Mouse (Mus musculus) hindbrain, embryonic 13.5 days (tissue): ENCODE results near the gene Gm49403. TPM values are rescaled to one million over a fixed set of nuclear protein-coding genes. Genes with fewer than 3 reads are reported as not detected.
"Not testable (repeated sequence)": the region's sequence is repeated elsewhere in the genome, so short reads cannot be mapped to it uniquely, and the experiment has no call there.

ENCODE experiments used
- ATAC-seq: fragments of 200-750 bp; cut with Nextera tagmentation; 2 replicates; pipeline ENCODE4 v1.8.0; 2017; ENCODE audit warnings: moderate TSS enrichment; ENCODE audit not compliant: low FRiP score
- H3K27ac ChIP-seq: fragments of 300-500 bp; sonication (generic); 2 replicates; pipeline ENCODE4 v1.5.1; 2015; ENCODE audit warnings: inconsistent platforms, mild to moderate bottlenecking, moderate library complexity
- H3K27me3 ChIP-seq: fragments of 300-500 bp; sonication (generic); 2 replicates; pipeline ENCODE4 v1.6.1; 2015; ENCODE audit warnings: mild to moderate bottlenecking, inconsistent platforms
- H3K36me3 ChIP-seq: fragments of 300-500 bp; sonication (generic); 2 replicates; pipeline ENCODE4 v1.6.1; 2015; ENCODE audit warnings: mild to moderate bottlenecking, inconsistent platforms
- H3K4me1 ChIP-seq: fragments of 300-500 bp; sonication (generic); replicated peaks from 2 replicates; pipeline ENCODE4 v1.6.1; 2015; ENCODE audit warnings: inconsistent platforms
- H3K4me2 ChIP-seq: fragments of 300-500 bp; sonication (generic); 2 replicates; pipeline ENCODE4 v1.6.1; 2015; ENCODE audit warnings: inconsistent platforms, mild to moderate bottlenecking, moderate library complexity
- H3K4me3 ChIP-seq: fragments of 300-500 bp; sonication (generic); 2 replicates; pipeline ENCODE4 v1.5.1; 2015; ENCODE audit warnings: mild to moderate bottlenecking, inconsistent platforms
- H3K9ac ChIP-seq: fragments of 300-500 bp; sonication (generic); 2 replicates; pipeline ENCODE4 v1.6.1; 2015; ENCODE audit warnings: mild to moderate bottlenecking, inconsistent platforms
- H3K9me3 ChIP-seq: fragments of 300-500 bp; sonication (generic); 2 replicates; pipeline ENCODE4 v1.6.1; 2016; ENCODE audit warnings: inconsistent platforms
- WGBS: fragments of 180-500 bp; shearing (Covaris S2); methylation state at CpG from one replicate; pipeline ENCODE4 v1.1.7; 2015; 5-methylcytosine and 5-hydroxymethylcytosine counted together
- polyA plus RNA-seq: library from polyadenylated mRNA; unstranded; fragments of >200 nt; fragmentation: Nextera tagmentation; extraction: Ambion mirVana; gene quantifications from 2 replicates; pipeline ENCODE4 v1.2.1, GENCODE M21; 2015

The Gm49403 gene
- polyA plus RNA-seq = not detected in 2 replicates

GRCm38 (mm10) chr19:8883616-8884015, at the start of gene Gm49403, which contains the start of gene Lbhd1:
Gm49403 (plus strand) TSS chr19:8883930.
Lbhd1 (plus strand) TSS chr19:8883732.
- Histone ChIP-seq H3K4me2 (no peak within 1 kb of the TSS), H3K9me3 (no peaks in the 10 kb centered on the region), H3K27me3 (no peaks in the 10 kb centered on the region), H3K27ac (no peak within 1 kb of the TSS), H3K4me3 (no peak within 1 kb of the TSS), H3K36me3 (no peaks in the 10 kb centered on the region), H3K4me1 (peaks cover 24% of the 10 kb centered on the region), H3K9ac (no peak within 1 kb of the TSS)
- ATAC-seq = no peak
- WGBS = 84% methylated on average over 3 of the region's 3 CpGs

- Histone ChIP-seq H3K4me2 (peak overlapping the region; percentile 81), H3K27ac (peak overlapping the region; percentile 99; the same call in 1 of the 2 replicates), H3K4me1 (peaks cover 42% of the 10 kb centered on the region), H3K36me3 (peaks cover 50% of the 10 kb centered on the region), H3K4me3 (peak overlapping the region; percentile 74)
- H3K9ac ChIP-seq, H3K9me3 ChIP-seq, ATAC-seq, H3K27me3 ChIP-seq: not testable (repeated sequence)
- WGBS = 97% methylated on average over 10 of the region's 10 CpGs
Observed at GRCm38 (mm10) chr19:8836327-8836726, 47.4 kb upstream of the Gm49403 start.

- peak within 1 kb of the TSS; percentile 94 for H3K9ac ChIP-seq
- H3K4me2 ChIP-seq = peak within 1 kb of the TSS; percentile 81
- WGBS = 1% methylated on average over 38 of the region's 38 CpGs
- no peaks in the 10 kb centered on the region for H3K27me3 ChIP-seq
- H3K4me1 ChIP-seq = peaks cover 45% of the 10 kb centered on the region
- H3K36me3 ChIP-seq = peaks cover 43% of the 10 kb centered on the region
- H3K9me3 ChIP-seq = no peaks in the 10 kb centered on the region
- peak within 1 kb of the TSS; percentile 74 for H3K4me3 ChIP-seq
- ATAC-seq = peak; percentile 71
- H3K27ac ChIP-seq = peak within 1 kb of the TSS; percentile 99
Observed at GRCm38 (mm10) chr19:8837251-8837791, 46.4 kb upstream of the Gm49403 start, which contains the start of gene Bscl2. Bscl2 (plus strand) TSS chr19:8837467.

GRCm38 (mm10) chr19:8838041-8838730, 45.5 kb upstream of the Gm49403 start:
- Histone ChIP-seq H3K4me3 (peak overlapping the region; percentile 74), H3K27ac (peak overlapping the region; percentile 99), H3K4me1 (peaks cover 45% of the 10 kb centered on the region), H3K36me3 (peaks cover 43% of the 10 kb centered on the region), H3K9ac (peak overlapping the region; percentile 94), H3K27me3 (no peaks in the 10 kb centered on the region), H3K4me2 (peak overlapping the region; percentile 81), H3K9me3 (no peaks in the 10 kb centered on the region)
- ATAC-seq = peak; percentile 18; the same call in 1 of the 2 replicates
- WGBS = 11% methylated on average over 15 of the region's 15 CpGs

- WGBS = 32% methylated on average over 11 of the region's 11 CpGs
- ATAC-seq = peak; percentile 91
- peaks cover 45% of the 10 kb centered on the region for H3K4me1 ChIP-seq
- H3K27ac ChIP-seq = peak within 1 kb of the TSS; percentile 99
- H3K27me3 ChIP-seq = no peaks in the 10 kb centered on the region
- H3K9me3 ChIP-seq = no peaks in the 10 kb centered on the region
- peak within 1 kb of the TSS; percentile 81 for H3K4me2 ChIP-seq
- H3K9ac ChIP-seq = peak within 1 kb of the TSS; percentile 94
- H3K4me3 ChIP-seq = peak within 1 kb of the TSS; percentile 74
- peaks cover 35% of the 10 kb centered on the region for H3K36me3 ChIP-seq
Observed at GRCm38 (mm10) chr19:8839103-8839907, 44.4 kb upstream of the Gm49403 start, which contains the start of gene Gng3. Gng3 (minus strand) TSS chr19:8839194.

- peak; percentile 7; the same call in 1 of the 2 replicates for ATAC-seq
- peaks cover 45% of the 10 kb centered on the region for H3K4me1 ChIP-seq
Observed at GRCm38 (mm10) chr19:8839908-8840791, 43.6 kb upstream of the Gm49403 start.

GRCm38 (mm10) chr19:8841012-8841411, 42.7 kb upstream of the Gm49403 start:
- H3K4me2 ChIP-seq = peak overlapping the region; percentile 81
- peak overlapping the region; percentile 94 for H3K9ac ChIP-seq
- 93% methylated on average over 7 of the region's 7 CpGs for WGBS
- no peaks in the 10 kb centered on the region for H3K27me3 ChIP-seq
- peaks cover 31% of the 10 kb centered on the region for H3K36me3 ChIP-seq
- no peaks in the 10 kb centered on the region for H3K9me3 ChIP-seq
- H3K27ac ChIP-seq = peak overlapping the region; percentile 99
- H3K4me1 ChIP-seq = peaks cover 45% of the 10 kb centered on the region
- H3K4me3 ChIP-seq = peak overlapping the region; percentile 74
- ATAC-seq = no peak

More at GRCm38 (mm10) chr19:8839908-8840791, 43.6 kb upstream of the Gm49403 start:
- 12% methylated on average over 29 of the region's 29 CpGs for WGBS
- Histone ChIP-seq H3K27ac (peak overlapping the region; percentile 99), H3K27me3 (no peaks in the 10 kb centered on the region), H3K4me2 (peak overlapping the region; percentile 81), H3K9me3 (no peaks in the 10 kb centered on the region), H3K9ac (peak overlapping the region; percentile 94), H3K36me3 (peaks cover 30% of the 10 kb centered on the region), H3K4me3 (peak overlapping the region; percentile 74)

GRCm38 (mm10) chr19:8842961-8843360, 40.8 kb upstream of the Gm49403 start:
- H3K36me3 ChIP-seq = peaks cover 47% of the 10 kb centered on the region
- 89% methylated on average over 6 of the region's 6 CpGs for WGBS

GRCm38 (mm10) chr19:8844371-8845129, 39.2 kb upstream of the Gm49403 start:
- H3K27ac ChIP-seq = no peak overlapping the region
- no peaks in the 10 kb centered on the region for H3K27me3 ChIP-seq
- WGBS = 59% methylated on average over 5 of the region's 5 CpGs
- H3K4me3 ChIP-seq = no peak overlapping the region
- H3K9me3 ChIP-seq = no peaks in the 10 kb centered on the region
- H3K4me2 ChIP-seq = no peak overlapping the region
- peaks cover 61% of the 10 kb centered on the region for H3K36me3 ChIP-seq
- no peak for ATAC-seq
- no peak overlapping the region for H3K9ac ChIP-seq
- peaks cover 21% of the 10 kb centered on the region for H3K4me1 ChIP-seq

More at GRCm38 (mm10) chr19:8842961-8843360, 40.8 kb upstream of the Gm49403 start:
- Histone ChIP-seq H3K9ac (no peak overlapping the region), H3K4me2 (no peak overlapping the region), H3K4me3 (no peak overlapping the region), H3K27me3 (no peaks in the 10 kb centered on the region), H3K4me1 (peaks cover 34% of the 10 kb centered on the region), H3K27ac (no peak overlapping the region), H3K9me3 (no peaks in the 10 kb centered on the region)
- ATAC-seq = no peak

- 85% methylated on average over 5 of the region's 5 CpGs for WGBS
- Histone ChIP-seq H3K27ac (no peak overlapping the region), H3K36me3 (peaks cover 49% of the 10 kb centered on the region)
Observed at GRCm38 (mm10) chr19:8848356-8848755, 35.4 kb upstream of the Gm49403 start.

More at GRCm38 (mm10) chr19:8848356-8848755, 35.4 kb upstream of the Gm49403 start:
- Histone ChIP-seq H3K4me1 (peaks cover 5% of the 10 kb centered on the region; the same call in 1 of the 2 replicates), H3K4me3 (no peak overlapping the region), H3K4me2 (no peak overlapping the region), H3K9me3 (no peaks in the 10 kb centered on the region), H3K9ac (no peak overlapping the region), H3K27me3 (no peaks in the 10 kb centered on the region)
- ATAC-seq = no peak
